Mouse (Mus musculus): Measurements from ENCODE around the gene Tmx2. TPM values are rescaled to one million over a fixed set of nuclear protein-coding genes. Genes with fewer than 3 reads are reported as not detected.
"Not testable (repeated sequence)": the region's sequence is repeated elsewhere in the genome, so short reads cannot be mapped to it uniquely, and the experiment has no call there.

Tmx2 gene
- polyA plus RNA-seq (2012; rRNA removed): 41.8 and 57.7 TPM in 2 replicates

DNA sequence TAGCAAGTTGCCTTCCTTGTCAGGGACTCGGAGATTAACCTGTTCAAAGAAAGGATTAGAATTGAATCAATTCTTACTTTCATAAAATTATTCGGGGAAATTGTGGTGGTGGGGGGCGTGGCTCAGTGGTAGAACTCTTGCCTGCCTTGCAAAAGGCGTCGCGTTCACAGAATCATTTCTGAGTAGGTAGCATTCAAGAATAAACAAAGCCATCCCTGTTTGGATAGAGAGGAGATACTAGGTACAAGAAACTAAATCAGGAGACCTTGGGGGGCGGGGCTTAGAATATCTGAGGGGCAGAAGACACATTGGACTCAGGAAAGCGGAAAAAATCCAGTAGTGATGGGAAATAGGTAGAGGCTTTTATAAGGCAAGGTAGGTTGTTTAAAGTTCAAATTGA is at the start of gene Tmx2:
Gene Tmx2 (minus strand): TSS at position 125 of the 400 bp plus-strand sequence.
- no peak for TF ChIP-seq CTCF (IDR thresholded peaks at IDR 0.05; ENCODE audit: insufficient read depth, low read length)
- DNase-seq: no peak
- WGBS: 12% methylated on average over 8 of the region's 8 CpGs
- Histone ChIP-seq H3K4me1 (ENCODE audit: control insufficient read depth, insufficient read depth, low read length) (no peaks in the 10 kb centered on the region; the same call in 1 of the 2 replicates), H3K4me3 (replicated peaks; ENCODE audit: extremely low read depth, low read depth, low read length) (peak within 1 kb of the TSS; percentile 70)

DNA sequence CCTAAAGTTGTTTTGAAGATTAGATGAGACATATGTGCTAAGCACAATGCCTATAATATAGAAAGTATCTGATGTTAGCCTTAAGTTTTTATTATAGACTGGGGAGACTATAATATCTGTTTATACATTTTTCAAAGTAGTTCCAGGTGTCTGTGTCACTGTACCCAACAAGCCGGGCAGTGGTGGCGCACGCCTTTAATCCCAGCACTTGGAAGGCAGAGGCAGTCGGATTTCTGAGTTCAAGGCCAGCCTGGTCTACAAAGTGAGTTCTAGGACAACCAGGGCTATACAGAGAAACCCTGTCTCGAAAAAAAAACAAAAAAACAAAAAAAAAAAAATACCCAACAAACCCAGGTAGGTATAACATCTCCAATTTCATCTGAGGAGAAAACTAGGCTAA is 49.3 kb upstream of the Tmx2 start:
- H3K4me3 ChIP-seq (replicated peaks; ENCODE audit: extremely low read depth, low read depth, low read length); H3K4me1 ChIP-seq (ENCODE audit: control insufficient read depth, insufficient read depth, low read length); DNase-seq: not testable (repeated sequence)
- 80% methylated on average over 5 of the region's 5 CpGs for WGBS

DNA sequence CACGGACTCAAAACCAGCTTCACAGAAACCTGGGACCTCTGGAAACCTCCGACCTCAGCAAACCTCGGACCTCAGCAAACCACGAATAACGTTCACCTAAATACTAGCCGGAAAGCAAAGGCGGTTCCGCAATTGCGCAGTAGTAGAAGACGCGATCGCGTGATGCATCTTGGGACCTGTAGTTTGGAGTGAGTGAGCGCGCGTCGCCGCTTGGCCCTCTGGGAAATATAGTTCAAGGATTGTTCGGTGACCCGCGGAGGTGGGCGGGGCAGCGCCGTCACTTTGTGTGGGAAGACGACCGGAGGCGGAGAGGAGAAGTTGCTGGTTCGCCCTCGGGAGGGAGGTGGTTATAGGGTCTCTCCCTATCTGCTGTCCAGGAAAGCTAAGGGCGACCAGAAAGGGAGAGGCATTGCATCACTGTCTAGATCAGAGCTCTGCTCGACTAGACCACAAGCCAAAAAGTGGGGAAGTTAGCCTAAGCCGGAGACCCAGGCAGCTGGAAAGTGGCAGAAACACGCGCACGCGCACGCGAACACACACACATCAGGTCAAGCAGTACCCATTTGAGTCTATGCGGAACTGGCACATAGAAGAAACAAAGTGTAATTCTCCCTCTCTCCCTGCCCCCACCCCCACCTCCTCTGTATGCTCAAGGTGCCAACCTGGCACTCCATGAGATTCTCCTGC is 48.4 kb upstream of the Tmx2 start, which contains the start of gene Clp1:
Gene Clp1 (minus strand): TSS at position 179 of the 687 bp plus-strand sequence.
- under 1% methylated on average over 39 of the region's 39 CpGs for WGBS
- 0 out of 2 replicates have a peak, but pooled peaks cover 2% of the 10 kb centered on the region for H3K4me1 ChIP-seq (ENCODE audit: control insufficient read depth, insufficient read depth, low read length)
- DNase-seq: peak; percentile 95
- TF ChIP-seq POLR2A (IDR thresholded peaks at IDR 0.05; ENCODE audit: borderline replicate concordance, extremely low read depth, low read depth, low read length) (peak; percentile 89), CTCF (IDR thresholded peaks at IDR 0.05; ENCODE audit: insufficient read depth, low read length) (no peak)
- H3K4me3 ChIP-seq (replicated peaks; ENCODE audit: extremely low read depth, low read depth, low read length): peak within 1 kb of the TSS; percentile 85

DNA sequence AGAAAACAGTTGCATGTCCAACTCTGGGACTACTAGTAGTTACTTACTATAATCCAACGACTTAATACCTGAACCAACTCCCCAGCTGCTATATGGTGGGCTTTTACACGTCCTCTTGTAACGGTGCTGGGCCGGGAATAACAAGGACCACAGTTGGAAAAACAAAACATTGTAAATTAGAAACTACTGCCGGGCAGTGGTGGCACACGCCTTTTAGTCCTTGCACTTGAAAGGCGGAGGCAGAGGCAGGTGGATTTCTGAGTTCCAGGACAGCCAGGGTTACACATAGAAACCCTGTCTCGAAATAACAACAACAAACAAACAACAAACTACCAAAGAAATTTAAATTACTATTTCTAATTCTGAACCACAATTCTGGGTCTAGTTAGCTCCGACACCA is 47.8 kb upstream of the Tmx2 start:
- whole genome bisulfite sequencing: 2% methylated on average over 9 of the region's 9 CpGs
- 0 out of 2 replicates have a peak, but pooled peaks cover 2% of the 10 kb centered on the region for H3K4me1 ChIP-seq (ENCODE audit: control insufficient read depth, insufficient read depth, low read length)
- DNase-seq: no peak

DNA sequence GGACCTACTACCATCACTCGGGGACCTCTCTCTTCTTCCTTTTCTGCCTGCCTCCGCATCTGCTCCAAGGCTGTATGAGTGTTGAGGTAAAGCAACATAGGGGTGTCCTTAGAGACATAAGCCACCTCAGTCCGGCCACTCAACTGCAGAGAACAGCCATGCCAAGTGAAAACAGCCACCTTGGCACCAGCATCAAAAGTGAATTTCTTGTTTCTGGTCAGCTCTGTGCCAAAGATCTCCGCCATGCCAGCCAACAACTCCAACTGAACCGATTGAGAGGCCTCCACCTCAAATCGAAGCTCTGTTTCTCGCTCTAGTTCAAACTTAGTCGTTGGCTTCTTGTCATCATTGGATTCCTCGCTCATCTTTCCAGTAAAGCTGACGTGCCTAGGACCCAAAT is 46.8 kb upstream of the Tmx2 start:
- WGBS: 89% methylated on average over 10 of the region's 10 CpGs
- TF ChIP-seq CTCF (IDR thresholded peaks at IDR 0.05; ENCODE audit: insufficient read depth, low read length): no peak
- no peak for TF ChIP-seq POLR2A (IDR thresholded peaks at IDR 0.05; ENCODE audit: borderline replicate concordance, extremely low read depth, low read depth, low read length)
- Histone ChIP-seq H3K4me1 (ENCODE audit: control insufficient read depth, insufficient read depth, low read length) (0 out of 2 replicates have a peak, but pooled peaks cover 2% of the 10 kb centered on the region), H3K4me3 (replicated peaks; ENCODE audit: extremely low read depth, low read depth, low read length) (no peak overlapping the region)
- no peak for DNase-seq

More for the DNA sequence above, 47.8 kb upstream of the Tmx2 start:
- peak overlapping the region; percentile 45 for H3K4me3 ChIP-seq (replicated peaks; ENCODE audit: extremely low read depth, low read depth, low read length)
- TF ChIP-seq CTCF (IDR thresholded peaks at IDR 0.05; ENCODE audit: insufficient read depth, low read length): no peak

DNA sequence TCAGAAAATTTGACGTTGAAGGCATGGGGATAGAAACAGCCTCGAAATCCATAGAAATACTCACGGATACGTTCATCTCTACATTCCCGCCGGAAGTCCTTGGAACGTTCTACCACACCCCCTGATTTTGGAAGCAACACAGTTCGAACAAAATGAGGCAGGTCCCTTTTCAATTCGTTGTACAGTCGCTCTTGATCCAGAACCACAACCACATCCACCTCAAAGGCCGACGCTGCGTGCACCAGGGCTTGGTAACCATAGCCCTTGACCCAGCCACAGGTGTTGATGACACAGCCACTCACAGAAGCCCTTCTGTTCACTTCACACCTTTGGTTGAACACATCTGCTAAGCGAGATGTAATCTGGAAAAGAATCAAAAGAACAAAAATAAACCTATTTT is 44.9 kb upstream of the Tmx2 start:
- 90% methylated on average over 14 of the region's 14 CpGs for WGBS
- DNase-seq: no peak
- TF ChIP-seq CTCF (IDR thresholded peaks at IDR 0.05; ENCODE audit: insufficient read depth, low read length) (no peak), POLR2A (IDR thresholded peaks at IDR 0.05; ENCODE audit: borderline replicate concordance, extremely low read depth, low read depth, low read length) (no peak)
- no peak overlapping the region for H3K4me3 ChIP-seq (replicated peaks; ENCODE audit: extremely low read depth, low read depth, low read length)
- H3K4me1 ChIP-seq (ENCODE audit: control insufficient read depth, insufficient read depth, low read length): 0 out of 2 replicates have a peak, but pooled peaks cover 2% of the 10 kb centered on the region

DNA sequence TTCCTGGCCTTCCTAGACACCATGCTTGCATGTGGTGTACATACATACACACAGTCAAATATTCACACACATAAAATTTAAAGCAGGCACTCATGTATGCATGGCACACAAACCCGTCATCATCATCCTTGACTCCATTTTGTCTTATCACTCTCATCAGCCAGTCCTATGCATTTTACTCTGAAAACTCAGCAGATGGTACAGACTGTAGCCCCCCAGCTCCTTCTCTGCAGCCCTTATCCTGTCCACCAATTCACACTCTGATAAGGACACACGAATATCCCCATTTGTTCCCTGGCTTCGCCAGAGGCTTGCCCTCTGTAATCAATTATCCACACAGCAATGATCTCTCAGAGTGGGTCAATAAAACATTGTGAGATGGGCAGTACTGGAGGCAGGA is 42.2 kb upstream of the Tmx2 start:
- WGBS: 89% methylated on average over 3 of the region's 3 CpGs
- Histone ChIP-seq H3K4me1 (ENCODE audit: control insufficient read depth, insufficient read depth, low read length) (no peaks in the 10 kb centered on the region), H3K4me3 (replicated peaks; ENCODE audit: extremely low read depth, low read depth, low read length) (no peak overlapping the region)
- no peak for DNase-seq
- TF ChIP-seq CTCF (IDR thresholded peaks at IDR 0.05; ENCODE audit: insufficient read depth, low read length): no peak
- no peak for TF ChIP-seq POLR2A (IDR thresholded peaks at IDR 0.05; ENCODE audit: borderline replicate concordance, extremely low read depth, low read depth, low read length)

DNA sequence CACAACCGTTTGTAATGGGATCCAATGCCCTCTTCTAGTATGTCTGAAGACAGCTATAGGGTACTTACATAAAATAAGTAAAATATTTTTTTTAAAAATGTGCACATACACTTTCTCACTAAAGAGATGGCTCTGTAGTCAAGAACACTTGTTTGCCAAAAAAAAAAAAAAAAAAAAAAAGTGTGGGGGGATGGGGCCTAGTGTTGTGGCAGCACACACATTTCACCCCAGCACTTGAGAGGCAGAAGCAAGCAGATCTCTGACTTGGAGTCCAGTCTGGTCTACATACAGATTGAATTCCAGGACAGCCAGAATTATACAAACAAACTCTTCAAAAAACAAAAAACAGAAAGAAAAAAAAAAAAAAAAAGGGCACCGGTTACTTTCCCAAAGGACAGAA is 41.8 kb upstream of the Tmx2 start:
- H3K4me3 ChIP-seq (replicated peaks; ENCODE audit: extremely low read depth, low read depth, low read length): no peak overlapping the region

DNA sequence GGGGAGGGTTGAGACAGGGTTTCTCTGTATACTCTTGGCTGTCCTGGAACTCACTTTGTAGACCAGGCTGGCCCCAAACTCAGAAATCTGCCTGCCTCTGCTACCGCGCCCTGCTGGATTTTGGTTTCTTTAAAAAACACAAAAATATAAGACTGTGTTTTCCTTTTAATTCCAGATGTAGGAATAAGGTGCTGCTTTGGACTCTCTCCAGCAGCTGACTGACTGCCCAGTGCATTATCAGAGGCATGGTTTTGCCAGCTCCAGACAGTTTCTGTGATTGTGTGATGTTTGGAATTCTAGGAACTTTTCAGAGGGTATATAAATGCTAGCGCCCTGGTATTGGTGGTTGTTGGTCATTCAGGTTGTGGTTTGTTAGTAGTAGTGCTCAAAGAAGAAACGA is 38.4 kb upstream of the Tmx2 start:
- peaks cover 5% of the 10 kb centered on the region for H3K4me1 ChIP-seq (ENCODE audit: control insufficient read depth, insufficient read depth, low read length)
- DNase-seq: no peak
- TF ChIP-seq POLR2A (IDR thresholded peaks at IDR 0.05; ENCODE audit: borderline replicate concordance, extremely low read depth, low read depth, low read length) (no peak), CTCF (IDR thresholded peaks at IDR 0.05; ENCODE audit: insufficient read depth, low read length) (no peak)
- 92% methylated on average over 4 of the region's 4 CpGs for WGBS
- no peak overlapping the region for H3K4me3 ChIP-seq (replicated peaks; ENCODE audit: extremely low read depth, low read depth, low read length)

More for the DNA sequence above, 41.8 kb upstream of the Tmx2 start:
- DNase-seq: no peak
- TF ChIP-seq POLR2A (IDR thresholded peaks at IDR 0.05; ENCODE audit: borderline replicate concordance, extremely low read depth, low read depth, low read length): no peak
- no peak for TF ChIP-seq CTCF (IDR thresholded peaks at IDR 0.05; ENCODE audit: insufficient read depth, low read length)
- no peaks in the 10 kb centered on the region for H3K4me1 ChIP-seq (ENCODE audit: control insufficient read depth, insufficient read depth, low read length)
- WGBS: 86% methylated on average over 2 of the region's 2 CpGs

All from lung, adult 2 months (tissue).